14 mouse cellular contexts compared by ENCODE assay signal in genomic region chr2:128748171-128748570, GRCm38 (mm10). TPM values are rescaled to one million over a fixed set of nuclear protein-coding genes. Genes with fewer than 3 reads are reported as not detected.
"Had no signal": no experiment of that assay in that cellular context is flagged by ENCODE, and none has a peak within 500 bp of the region (broad histone marks: within the 10 kb centered on the region; RNA-seq: fewer than 3 reads in every experiment).

No protein-coding gene starts in this region.

- H3K4me2 ChIP-seq: limb, embryonic 15.5 days; liver, embryonic 13.5 days; neural tube, embryonic 15.5 days had no signal

- H3K36me3 ChIP-seq: liver, embryonic 13.5 days; neural tube, embryonic 15.5 days had no signal

- H3K4me3 ChIP-seq: left cerebral cortex, adult 2 months; limb, embryonic 15.5 days; liver, embryonic 13.5 days; myocyte; neural tube, embryonic 15.5 days had no signal

- H3K4me1 ChIP-seq: liver, embryonic 13.5 days had no signal

- H3K27me3 ChIP-seq: limb, embryonic 15.5 days; liver, embryonic 13.5 days; neural tube, embryonic 15.5 days had no signal

- ATAC-seq: inflammation-experienced regulatory T-cells, adult 6 months; intestine, postnatal 0 days had no signal

- H3K9me3 ChIP-seq: limb, embryonic 15.5 days; liver, embryonic 13.5 days; neural tube, embryonic 15.5 days had no signal

- H3K9ac ChIP-seq: limb, embryonic 15.5 days; liver, embryonic 13.5 days; neural tube, embryonic 15.5 days had no signal

- H3K27ac ChIP-seq: liver, embryonic 13.5 days; neural tube, embryonic 15.5 days had no signal

- DNase-seq: kidney, adult 9 months; kidney, postnatal 4 days; liver, embryonic 13.5 days; midbrain, embryonic 14.5 days; spleen, adult 18-20 months; thymus, adult 2 months; thymus, postnatal 25 days had no signal

RNA-seq across cellular contexts. Expression of gene Mertk, which starts 49.4 kb away (rescaled TPM):
- total RNA-seq: megakaryocyte-erythroid progenitor cell, adult 5-6 weeks had no signal
